23 mouse cellular contexts compared by ENCODE assay signal in genomic region chr6:68445782-68446181, GRCm38 (mm10).
DNase-seq lines count a peak whose midpoint lies in the region; ATAC-seq and TF ChIP-seq lines count a peak whose summit lies in the region.
"Had no signal": no experiment of that assay in that cellular context is flagged by ENCODE, and none has a peak within 500 bp of the region (broad histone marks: within the 10 kb centered on the region; RNA-seq: fewer than 3 reads in every experiment).

No protein-coding gene starts in this region.

- no peak overlapping the region for H3K4me2 ChIP-seq in hindbrain, postnatal 0 days (ENCODE audit: low read depth, low read length)
- H3K4me2 ChIP-seq in hindbrain, embryonic 14.5 days (replicated peaks): no peak overlapping the region
- no peak overlapping the region for H3K4me2 ChIP-seq in liver, postnatal 0 days (ENCODE audit: low read depth, low read length)
- H3K4me2 ChIP-seq: forebrain, embryonic 13.5 days; heart, embryonic 13.5 days; hindbrain, embryonic 15.5 days; intestine, embryonic 15.5 days had no signal

- no peaks in the 10 kb centered on the region for H3K9me3 ChIP-seq in hindbrain, postnatal 0 days (ENCODE audit: low read length)
- no peaks in the 10 kb centered on the region for H3K9me3 ChIP-seq in hindbrain, embryonic 14.5 days (ENCODE audit: control insufficient read depth, low read length)
- peaks cover 2% of the 10 kb centered on the region; the same call in 1 of the 2 replicates for H3K9me3 ChIP-seq in liver, postnatal 0 days (ENCODE audit: low read length)
- H3K9me3 ChIP-seq: forebrain, embryonic 10.5 days; forebrain, embryonic 13.5 days; heart, embryonic 10.5 days; heart, embryonic 13.5 days; hindbrain, embryonic 15.5 days; intestine, embryonic 15.5 days had no signal

- no peaks in the 10 kb centered on the region for H3K36me3 ChIP-seq in hindbrain, postnatal 0 days (ENCODE audit: insufficient read depth, low read length)
- H3K36me3 ChIP-seq in hindbrain, embryonic 14.5 days (replicated peaks; ENCODE audit: control insufficient read depth, insufficient read depth): no peaks in the 10 kb centered on the region
- no peaks in the 10 kb centered on the region for H3K36me3 ChIP-seq in liver, postnatal 0 days (replicated peaks; ENCODE audit: insufficient read depth, low read length)
- H3K36me3 ChIP-seq in splenic B cell, adult 2 months (ENCODE audit: control insufficient read depth, insufficient read depth, low read length, poor library complexity, severe bottlenecking): no peaks in the 10 kb centered on the region
- H3K36me3 ChIP-seq: forebrain, embryonic 10.5 days; heart, embryonic 10.5 days; heart, embryonic 13.5 days; hindbrain, embryonic 15.5 days; intestine, embryonic 15.5 days had no signal

- DNase-seq in hindbrain, postnatal 0 days (ENCODE audit: low spot score): peak; percentile 3
- DNase-seq in hindbrain, embryonic 14.5 days (ENCODE audit: low spot score): no peak
- DNase-seq in liver, postnatal 0 days: no peak
- no peak for DNase-seq in liver
- DNase-seq in splenic B cell, adult 2 months (ENCODE audit: low read depth, low spot score): peak; percentile 47
- DNase-seq in thymus, postnatal 36 days: no peak
- DNase-seq: adrenal gland, adult 2 months; adrenal gland, postnatal 14 days; cerebellum, adult 11-12 months; cerebellum, adult 8-10 months; cerebellum, postnatal 10 days; gastrocnemius, postnatal 10 days; gastrocnemius, postnatal 36 days; heart, adult 2 months; heart, postnatal 14 days; heart, postnatal 4 days had no signal

- H3K4me1 ChIP-seq in hindbrain, postnatal 0 days (ENCODE audit: insufficient read depth, low read length): no peaks in the 10 kb centered on the region
- no peaks in the 10 kb centered on the region for H3K4me1 ChIP-seq in hindbrain, embryonic 14.5 days (replicated peaks; ENCODE audit: control insufficient read depth, insufficient read depth, low read length)
- H3K4me1 ChIP-seq in liver, postnatal 0 days (ENCODE audit: insufficient read depth): no peaks in the 10 kb centered on the region
- H3K4me1 ChIP-seq: forebrain, embryonic 10.5 days; forebrain, embryonic 13.5 days; heart, embryonic 10.5 days; heart, embryonic 13.5 days; hindbrain, embryonic 15.5 days; intestine, embryonic 15.5 days had no signal

- no peak overlapping the region for H3K9ac ChIP-seq in hindbrain, postnatal 0 days (replicated peaks; ENCODE audit: low read length)
- H3K9ac ChIP-seq in hindbrain, embryonic 14.5 days: no peak overlapping the region
- no peak overlapping the region for H3K9ac ChIP-seq in liver, postnatal 0 days (replicated peaks)
- H3K9ac ChIP-seq: forebrain, embryonic 13.5 days; heart, embryonic 13.5 days; hindbrain, embryonic 15.5 days; intestine, embryonic 15.5 days had no signal

- no peak overlapping the region for H3K27ac ChIP-seq in hindbrain, postnatal 0 days
- no peak overlapping the region for H3K27ac ChIP-seq in hindbrain, embryonic 14.5 days
- H3K27ac ChIP-seq in liver, postnatal 0 days (ENCODE audit: low read depth): no peak overlapping the region
- H3K27ac ChIP-seq: forebrain, embryonic 10.5 days; forebrain, embryonic 13.5 days; heart, adult 2 months; heart, embryonic 10.5 days; heart, embryonic 13.5 days; hindbrain, embryonic 15.5 days; intestine, embryonic 15.5 days had no signal

- H3K27me3 ChIP-seq in hindbrain, postnatal 0 days (ENCODE audit: insufficient read depth, low read length): no peaks in the 10 kb centered on the region
- H3K27me3 ChIP-seq in hindbrain, embryonic 14.5 days (ENCODE audit: control insufficient read depth, insufficient read depth, low read length): no peaks in the 10 kb centered on the region
- no peaks in the 10 kb centered on the region for H3K27me3 ChIP-seq in liver, postnatal 0 days (ENCODE audit: insufficient read depth, low read length)
- H3K27me3 ChIP-seq in splenic B cell, adult 2 months (ENCODE audit: control insufficient read depth, insufficient read depth, low read length, poor library complexity, severe bottlenecking): no peaks in the 10 kb centered on the region
- H3K27me3 ChIP-seq: forebrain, embryonic 13.5 days; heart, embryonic 13.5 days; hindbrain, embryonic 15.5 days; intestine, embryonic 15.5 days had no signal

- H3K4me3 ChIP-seq in hindbrain, postnatal 0 days (ENCODE audit: low read length): no peak overlapping the region
- H3K4me3 ChIP-seq in hindbrain, embryonic 14.5 days (replicated peaks; ENCODE audit: low read length): no peak overlapping the region
- H3K4me3 ChIP-seq in liver, postnatal 0 days (ENCODE audit: low read depth, low read length): no peak overlapping the region
- H3K4me3 ChIP-seq: forebrain, embryonic 10.5 days; forebrain, embryonic 13.5 days; heart, adult 2 months; heart, embryonic 10.5 days; heart, embryonic 13.5 days; hindbrain, embryonic 15.5 days; intestine, embryonic 15.5 days had no signal

- 83% methylated on average over 4 of the region's 4 CpGs for WGBS in hindbrain, postnatal 0 days
- 90% methylated on average over 4 of the region's 4 CpGs for WGBS in hindbrain, embryonic 14.5 days
- WGBS in liver, postnatal 0 days (ENCODE audit: insufficient replicate concordance): 68% methylated on average over 4 of the region's 4 CpGs

- no peak for ATAC-seq in hindbrain, postnatal 0 days
- no peak for ATAC-seq in hindbrain, embryonic 14.5 days (ENCODE audit: low FRiP score)
- no peak for ATAC-seq in liver, postnatal 0 days
- ATAC-seq: forebrain, embryonic 13.5 days; forebrain, embryonic 16.5 days; intestine, embryonic 15.5 days had no signal

- TF ChIP-seq EP300 in liver, postnatal 0 days (IDR thresholded peaks at IDR 0.05; ENCODE audit: low read depth): no peak

- 0 out of 2 replicates have a peak, but pooled peaks have one; percentile 17 for TF ChIP-seq CTCF in hindbrain, postnatal 0 days (IDR thresholded peaks at IDR 0.05; ENCODE audit: low read depth)
- peak; percentile 15; the same call in 1 of the 2 replicates for TF ChIP-seq CTCF in liver, postnatal 0 days (IDR thresholded peaks at IDR 0.05; ENCODE audit: low read depth)

Comparison
In these comparisons a context has a peak if more than half of its experiments do, and no peak if none do; other contexts are left out.
1. DNase-seq: peak in hindbrain, postnatal 0 days (single experiment) and splenic B cell, adult 2 months (single experiment); none in hindbrain, embryonic 14.5 days (single experiment), liver, postnatal 0 days (single experiment), liver (single experiment) and thymus, postnatal 36 days (0 of 2).